Mouse (Mus musculus) layer of hippocampus, adult 9-10 months (tissue): Measurements from ENCODE around the gene Hoxa9.
A peak's percentile ranks its signal among the peaks of the same experiment; 100 is the strongest.

Source experiments
- DNase-seq: peaks from one replicate; pipeline ENCODE4 v3.0.0; 2022; ENCODE audit warnings: low spot score

Gene Hoxa9

GRCm38 (mm10) chr6:52228475-52229465 is 2.1 kb downstream of the Hoxa9 start:
- DNase-seq: no peak

GRCm38 (mm10) chr6:52227470-52228222 is 3.2 kb downstream of the Hoxa9 start:
- no peak for DNase-seq

- no peak for DNase-seq
Measured at GRCm38 (mm10) chr6:52226569-52227257, 4.2 kb downstream of the Hoxa9 start.

- DNase-seq: no peak
Measured at GRCm38 (mm10) chr6:52225612-52226568, 5.0 kb downstream of the Hoxa9 start.

- no peak for DNase-seq
Measured at GRCm38 (mm10) chr6:52224895-52225611, 5.8 kb downstream of the Hoxa9 start.

GRCm38 (mm10) chr6:52223939-52224760 is 6.7 kb downstream of the Hoxa9 start:
- DNase-seq: no peak

GRCm38 (mm10) chr6:52222729-52223128 is 8.2 kb downstream of the Hoxa9 start:
- no peak for DNase-seq

GRCm38 (mm10) chr6:52221993-52222685 is 8.8 kb downstream of the Hoxa9 start:
- no peak for DNase-seq

GRCm38 (mm10) chr6:52221337-52221992 is 9.4 kb downstream of the Hoxa9 start, which contains the start of gene Hoxa7:
Hoxa7 (minus strand) TSS chr6:52221854.
- DNase-seq: peak; percentile 47

- no peak for DNase-seq
Measured at GRCm38 (mm10) chr6:52220865-52221310, 10.0 kb downstream of the Hoxa9 start.

- no peak for DNase-seq
Measured at GRCm38 (mm10) chr6:52220003-52220864, 10.7 kb downstream of the Hoxa9 start.

- DNase-seq: no peak
Measured at GRCm38 (mm10) chr6:52219234-52219942, 11.5 kb downstream of the Hoxa9 start.

GRCm38 (mm10) chr6:52218643-52219215 is 12.2 kb downstream of the Hoxa9 start:
- DNase-seq: no peak

GRCm38 (mm10) chr6:52217895-52218642 is 12.8 kb downstream of the Hoxa9 start:
- no peak for DNase-seq

GRCm38 (mm10) chr6:52217459-52217768 is 13.5 kb downstream of the Hoxa9 start:
- no peak for DNase-seq
